Mouse (Mus musculus) liver (tissue): ENCODE measurements around the gene Ngly1.
A peak's percentile ranks its signal among the peaks of the same experiment; 100 is the strongest.

ENCODE experiments used
- DNase-seq: peaks from one replicate; pipeline ENCODE4 v3.0.0-alpha.2; 2020; ENCODE audit warnings: mixed read lengths

The Ngly1 gene

DNA sequence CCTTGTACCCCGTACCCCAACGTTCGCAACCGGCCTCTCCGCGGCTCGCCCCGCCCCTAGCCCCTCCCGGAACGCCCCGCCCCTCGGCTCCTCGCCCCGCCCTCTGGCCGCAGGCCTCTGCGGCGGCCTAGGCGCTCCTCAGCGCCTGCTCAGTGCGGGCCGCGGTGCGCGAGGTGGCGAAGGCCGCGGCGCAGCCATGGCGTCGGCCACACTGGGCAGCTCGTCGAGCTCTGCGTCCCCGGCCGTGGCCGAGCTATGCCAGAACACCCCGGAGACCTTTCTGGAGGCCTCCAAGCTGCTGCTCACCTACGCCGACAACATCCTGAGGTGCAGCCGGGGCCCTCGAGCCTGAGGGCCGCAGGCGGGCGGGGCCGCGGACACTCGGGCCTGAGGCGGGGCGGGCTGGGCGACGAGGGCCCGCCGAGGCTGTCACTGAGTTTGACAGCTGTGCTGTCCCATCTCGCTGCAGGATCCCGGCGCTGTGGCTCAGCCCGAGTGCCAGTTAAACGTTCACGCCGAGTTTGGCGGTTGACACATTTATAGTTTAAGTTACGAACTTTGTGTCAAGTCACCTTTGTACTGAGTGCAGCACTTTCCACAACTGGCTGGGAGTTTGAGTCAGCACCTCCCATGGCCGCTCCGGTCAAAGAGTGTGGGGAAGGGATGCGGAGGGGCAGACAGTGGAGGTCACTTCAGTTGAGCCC lies at the start of gene Ngly1, which contains the start of gene Oxsm:
TSS of gene Ngly1 (plus strand) at position 110 of the 704 bp plus-strand sequence.
TSS of gene Oxsm (minus strand) at position 638 of the 704 bp plus-strand sequence.
- DNase-seq, result peak; percentile 94

DNA sequence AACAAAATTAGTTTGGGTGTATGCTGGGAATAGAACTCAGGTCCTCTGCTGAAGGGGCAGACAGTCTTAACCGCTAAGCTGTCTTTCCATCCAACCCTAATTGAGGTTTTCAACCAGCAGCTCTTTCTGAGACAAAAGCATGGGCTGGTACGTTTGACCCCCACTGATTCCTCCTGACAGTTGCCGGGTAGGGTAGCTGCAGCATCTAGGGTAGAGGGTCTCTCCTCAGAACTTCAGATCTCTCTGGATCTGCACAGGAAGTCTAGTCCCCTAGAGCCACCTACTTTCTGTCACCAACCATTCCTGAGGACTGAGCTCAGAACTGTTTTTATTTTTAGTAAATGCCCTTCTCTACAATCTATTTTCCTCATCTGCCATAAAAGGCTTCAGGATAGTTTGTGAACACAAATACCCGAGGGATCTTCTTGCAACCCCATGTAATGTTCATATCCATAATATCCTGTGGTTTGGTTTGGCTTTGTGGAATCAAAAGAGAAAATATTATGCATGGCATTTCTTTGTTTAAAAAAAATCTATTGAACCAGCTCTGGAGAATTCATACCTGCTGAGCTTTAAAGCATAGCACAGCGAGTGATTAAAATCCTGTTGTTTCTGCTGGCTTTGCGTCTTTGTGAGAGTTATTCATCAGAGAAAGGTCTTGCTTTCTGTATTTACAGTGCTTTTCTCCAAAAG lies 48.7 kb upstream of the Ngly1 start:
- DNase-seq, result no peak

DNA sequence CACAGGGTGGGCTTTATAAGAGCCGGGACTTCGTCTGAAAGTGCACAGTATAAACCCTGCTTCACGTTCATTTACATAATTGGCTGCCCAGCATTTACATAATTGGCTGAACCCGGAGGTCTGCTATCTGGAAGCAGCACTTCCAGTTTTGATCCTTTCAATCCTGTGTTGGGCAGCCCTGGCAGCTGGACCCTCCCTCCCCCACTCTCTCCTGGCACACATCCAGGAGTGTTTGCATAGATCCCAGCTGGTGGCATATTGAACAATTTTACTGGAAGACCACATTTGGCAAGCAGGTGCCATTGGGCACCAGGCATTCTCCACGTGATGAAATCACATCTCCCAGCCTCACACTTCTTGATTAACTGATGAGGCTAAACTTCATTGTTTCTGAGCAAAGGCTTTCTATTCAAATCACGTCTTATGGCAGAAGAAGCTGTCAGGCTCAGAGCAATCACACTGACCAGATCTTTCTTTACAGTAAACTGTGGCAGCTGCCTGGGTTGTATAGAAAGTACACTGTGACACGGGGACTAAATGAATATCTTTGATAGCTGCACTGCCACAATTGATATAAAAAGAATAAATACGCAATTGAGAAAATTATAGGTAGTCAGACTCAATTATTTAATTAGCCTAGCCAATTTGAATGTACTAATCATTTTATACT lies 48.0 kb upstream of the Ngly1 start:
- DNase-seq, result peak; percentile 9

DNA sequence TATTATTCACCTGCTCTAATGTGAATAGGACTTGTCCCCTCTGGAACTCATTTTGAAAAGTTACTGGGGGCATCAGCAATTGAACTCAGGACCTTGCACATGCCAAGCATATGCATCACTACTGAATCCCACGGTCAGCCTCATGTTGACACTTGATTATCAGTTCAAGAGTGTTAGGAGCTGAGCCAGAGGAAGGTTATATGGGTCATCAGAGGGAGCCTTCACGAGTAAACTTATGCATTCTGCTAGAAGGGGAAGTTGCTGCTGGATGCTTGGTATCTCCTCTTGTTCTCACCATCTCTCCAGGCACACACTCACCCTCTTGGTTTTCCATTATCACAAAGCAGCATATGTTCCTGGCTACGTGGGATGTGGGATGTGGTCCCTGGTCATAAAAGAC lies 47.4 kb upstream of the Ngly1 start:
- DNase-seq, result no peak

- DNase-seq, result no peak
Observed at GRCm38 (mm10) chr14:16207722-16208121, 41.4 kb upstream of the Ngly1 start.

DNA sequence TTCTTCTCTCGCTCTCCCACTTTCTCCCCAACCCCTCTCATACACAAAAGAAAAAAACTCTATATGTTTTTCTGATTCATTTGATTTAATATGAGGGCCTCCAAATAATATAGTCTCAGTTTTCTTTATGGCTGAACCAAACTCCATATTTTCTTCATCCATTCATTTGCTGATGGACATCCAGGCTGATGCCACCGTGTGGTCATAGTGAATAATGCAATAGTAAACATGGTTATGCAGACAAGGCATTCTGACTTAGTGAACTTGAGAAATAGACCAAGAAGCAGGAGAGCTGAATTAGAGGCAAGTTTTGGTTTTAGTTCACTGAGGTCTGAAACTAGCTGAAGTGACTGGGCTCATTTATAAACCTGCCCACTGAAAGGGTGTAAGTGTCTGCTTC lies 30.1 kb upstream of the Ngly1 start:
- DNase-seq, result no peak

GRCm38 (mm10) chr14:16229395-16229794 lies 19.7 kb upstream of the Ngly1 start:
- DNase-seq, result no peak

- DNase-seq, result no peak
Observed at GRCm38 (mm10) chr14:16230581-16230980, 18.5 kb upstream of the Ngly1 start.

DNA sequence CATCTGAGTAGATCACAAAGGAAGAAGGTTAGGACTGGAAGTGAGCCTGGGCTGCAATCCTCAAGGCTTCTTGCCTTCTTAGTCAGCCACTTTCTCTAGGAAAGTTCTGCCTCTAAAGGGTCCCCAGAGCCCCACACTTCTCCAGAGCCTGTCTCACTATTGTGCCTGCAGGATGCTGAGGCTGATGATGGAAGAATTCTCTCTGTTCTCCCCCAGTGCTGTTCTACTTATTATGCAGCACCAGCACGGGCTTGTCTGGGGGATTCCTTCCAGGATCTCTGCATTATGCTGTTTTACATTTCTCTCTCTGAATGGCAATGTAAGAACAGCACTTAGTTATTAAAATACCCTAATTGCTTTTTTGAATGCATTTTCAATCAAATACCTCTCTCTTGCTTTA lies 15.6 kb upstream of the Ngly1 start:
- no peak for DNase-seq

GRCm38 (mm10) chr14:16236466-16236865 lies 12.6 kb upstream of the Ngly1 start:
- no peak for DNase-seq

DNA sequence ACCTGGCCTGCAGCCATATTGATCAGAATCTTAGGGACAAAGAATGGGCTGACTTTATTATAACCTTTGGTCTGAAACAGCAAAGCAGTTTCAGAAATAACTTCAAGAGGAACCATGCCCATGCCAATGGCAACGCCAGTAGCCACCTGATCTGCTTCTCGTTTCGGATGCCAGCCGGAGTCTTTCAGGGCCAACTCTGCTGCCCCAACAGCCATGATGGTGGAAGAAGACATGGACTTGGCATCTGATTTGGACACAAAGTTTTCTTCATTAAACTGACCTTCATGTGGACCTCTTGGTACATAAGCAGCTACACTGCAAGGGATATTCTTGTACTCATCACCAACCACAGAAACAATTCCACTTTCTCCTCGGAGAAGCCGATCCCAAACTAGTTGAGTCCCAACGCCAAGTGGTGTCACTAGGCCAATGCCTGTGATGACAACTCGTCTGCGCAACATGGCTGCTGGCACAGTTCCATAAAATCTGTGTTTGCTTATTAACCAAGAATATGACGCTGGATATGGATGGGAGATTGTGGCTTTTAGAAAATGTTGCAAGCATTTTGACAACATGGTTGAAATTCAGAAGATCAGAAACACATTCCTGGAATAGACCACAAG lies 6.8 kb upstream of the Ngly1 start:
- no peak for DNase-seq

DNA sequence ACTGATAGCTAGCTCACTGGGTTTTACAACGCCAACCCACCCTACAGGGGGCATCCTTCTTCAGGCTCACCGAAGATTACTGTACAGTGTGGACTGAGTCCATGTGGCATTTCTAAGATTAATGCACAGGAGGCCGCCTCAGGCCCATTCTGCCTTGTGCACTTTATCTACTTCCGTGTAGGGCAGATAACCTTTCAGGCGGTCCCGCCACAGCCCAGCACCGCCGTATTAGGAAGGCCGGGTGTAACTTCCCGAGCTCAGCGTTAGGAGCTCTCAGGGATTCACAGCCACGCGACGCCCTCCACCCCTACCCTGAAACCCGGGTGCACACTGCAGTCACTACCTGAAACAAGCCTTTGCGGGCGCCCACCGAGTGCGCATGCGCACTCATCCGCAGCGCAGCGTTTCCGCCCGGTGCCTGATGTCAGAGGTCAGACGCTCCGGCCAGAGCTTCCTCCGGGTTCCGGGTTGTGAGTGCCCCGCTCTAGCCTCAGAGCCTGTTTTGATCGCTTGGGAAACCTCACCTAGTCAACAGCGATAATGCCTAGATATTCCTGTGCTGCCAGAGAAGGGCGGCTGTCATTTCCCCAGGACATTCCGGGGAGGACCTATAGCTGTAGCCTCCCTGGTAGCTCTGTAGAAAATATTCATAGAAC lies 6.0 kb upstream of the Ngly1 start:
- peak; percentile 91 for DNase-seq

DNA sequence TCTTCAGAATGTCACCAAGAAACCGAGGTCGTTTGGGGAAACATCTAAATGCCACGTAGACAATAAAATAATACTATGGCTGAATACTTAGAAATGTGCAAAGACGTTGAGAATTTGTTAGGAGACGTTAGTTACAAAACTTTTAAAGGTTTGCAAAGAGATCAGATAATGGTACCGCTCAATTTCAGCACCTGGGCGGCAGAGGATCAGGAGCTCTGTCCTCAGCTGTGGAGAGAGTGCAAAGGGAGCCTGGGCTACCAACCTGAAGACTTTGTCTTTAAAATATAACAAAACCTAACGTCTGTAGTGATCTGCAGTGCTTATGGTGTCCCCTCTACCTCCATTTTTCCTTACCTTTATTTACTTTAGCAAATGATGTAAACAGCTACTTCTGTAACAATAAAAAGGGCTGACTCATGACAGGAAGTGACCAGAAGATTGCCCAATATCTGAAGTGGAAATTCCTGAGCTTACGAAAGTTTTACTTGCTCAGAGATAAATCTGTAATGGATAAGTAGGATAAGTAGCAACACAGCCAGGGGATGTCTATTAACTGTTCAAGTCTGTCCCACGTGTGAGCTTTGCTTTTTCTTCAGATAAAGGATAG lies 5.4 kb upstream of the Ngly1 start:
- peak; percentile 52 for DNase-seq

- DNase-seq, result no peak
Observed at GRCm38 (mm10) chr14:16244370-16244769, 4.7 kb upstream of the Ngly1 start.

DNA sequence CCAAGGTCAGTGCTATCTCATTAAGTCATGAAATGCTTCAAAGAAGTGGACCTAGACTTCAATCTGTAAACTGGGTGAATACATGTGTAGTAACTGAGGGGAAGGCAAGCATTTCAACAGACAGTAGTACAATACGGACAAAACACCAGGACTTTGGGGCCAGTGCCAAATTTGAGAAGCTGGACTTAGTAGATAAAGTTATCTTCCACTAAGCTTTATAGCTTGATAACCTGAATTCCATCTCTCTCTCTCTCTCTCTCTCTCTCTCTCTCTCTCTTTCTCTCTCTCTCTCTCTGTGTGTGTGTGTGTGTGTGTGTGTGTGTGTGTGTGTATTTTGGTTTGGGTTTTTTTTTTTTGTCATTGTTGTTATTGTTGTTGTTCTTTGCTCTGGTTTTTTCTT lies 4.0 kb upstream of the Ngly1 start:
- DNase-seq, result peak; percentile 68

DNA sequence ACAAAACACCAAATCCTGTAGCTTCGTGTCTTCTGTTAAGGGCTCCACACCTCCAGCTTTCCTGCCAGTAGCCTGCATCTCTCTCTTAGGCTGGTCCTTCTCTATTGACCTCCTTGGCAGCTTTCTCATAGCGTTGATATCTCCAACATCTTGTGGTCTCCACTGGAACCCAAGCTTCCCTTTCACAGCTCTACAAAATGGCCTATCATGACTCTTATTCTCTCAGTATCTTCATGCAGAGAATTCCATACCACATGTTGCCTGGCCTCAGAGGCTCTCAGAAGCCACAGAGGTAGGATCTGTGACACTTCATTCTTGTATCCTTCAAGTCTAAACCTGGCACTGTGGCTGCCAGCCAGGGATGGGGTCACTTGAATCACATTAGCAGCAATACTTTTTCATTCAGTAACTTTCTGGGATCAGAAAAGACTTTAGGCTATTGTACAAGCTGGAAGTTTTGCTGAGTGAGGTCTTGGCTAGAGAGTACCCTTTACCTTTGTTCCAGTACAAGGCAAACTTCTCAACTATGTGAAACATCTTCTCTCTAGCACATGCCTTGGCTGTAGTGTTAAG lies 2.7 kb upstream of the Ngly1 start:
- no peak for DNase-seq

DNA sequence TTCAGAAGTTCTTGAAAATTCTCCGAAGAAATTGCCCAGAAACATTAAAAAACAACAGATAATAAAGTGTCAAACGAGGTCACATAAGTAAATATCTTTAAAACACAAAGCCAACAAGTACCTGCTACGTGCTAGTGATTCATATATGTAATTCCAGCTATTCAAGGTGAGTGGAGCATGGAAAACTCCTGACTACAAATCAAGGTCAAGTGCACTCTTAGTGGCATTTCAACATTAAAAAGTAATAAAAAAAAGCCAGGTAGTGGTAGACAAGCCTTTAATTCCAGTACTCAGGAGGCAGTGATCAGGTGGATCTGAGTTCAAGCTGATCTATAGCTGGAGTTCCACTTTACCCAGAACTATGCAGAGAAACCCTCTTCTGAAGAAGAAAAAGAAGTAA lies 945 bp upstream of the Ngly1 start:
- no peak for DNase-seq

DNA sequence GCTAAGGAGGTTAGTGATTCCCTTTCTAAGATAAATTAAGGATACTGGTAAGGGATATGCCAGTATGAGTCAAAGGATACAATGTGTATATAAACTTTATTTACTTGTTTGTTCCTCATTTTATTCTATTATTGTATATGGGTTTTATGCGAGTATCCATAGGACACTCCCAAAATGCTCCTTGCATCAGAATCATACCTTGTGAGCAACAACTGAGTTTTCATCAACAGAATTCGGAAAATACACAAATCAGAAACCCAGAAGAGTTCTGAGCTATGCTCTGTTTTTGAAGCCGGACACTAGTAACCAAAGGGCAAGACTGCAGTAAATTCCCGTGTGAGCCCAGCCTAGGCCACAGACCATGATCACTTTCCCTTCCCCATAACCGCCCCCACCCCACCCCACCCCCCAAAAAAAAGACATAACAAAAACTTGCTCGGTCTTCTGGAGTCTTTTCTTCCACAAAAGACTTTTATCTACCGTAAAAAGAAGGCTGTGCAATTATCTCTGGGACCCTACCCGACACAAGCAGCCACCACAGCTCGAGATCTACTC lies 400 bp upstream of the Ngly1 start:
- no peak for DNase-seq

GRCm38 (mm10) chr14:16250099-16250498 lies 1.0 kb downstream of the Ngly1 start:
- DNase-seq, result no peak

- DNase-seq, result no peak
Observed at GRCm38 (mm10) chr14:16255745-16256144, 6.7 kb downstream of the Ngly1 start.

DNA sequence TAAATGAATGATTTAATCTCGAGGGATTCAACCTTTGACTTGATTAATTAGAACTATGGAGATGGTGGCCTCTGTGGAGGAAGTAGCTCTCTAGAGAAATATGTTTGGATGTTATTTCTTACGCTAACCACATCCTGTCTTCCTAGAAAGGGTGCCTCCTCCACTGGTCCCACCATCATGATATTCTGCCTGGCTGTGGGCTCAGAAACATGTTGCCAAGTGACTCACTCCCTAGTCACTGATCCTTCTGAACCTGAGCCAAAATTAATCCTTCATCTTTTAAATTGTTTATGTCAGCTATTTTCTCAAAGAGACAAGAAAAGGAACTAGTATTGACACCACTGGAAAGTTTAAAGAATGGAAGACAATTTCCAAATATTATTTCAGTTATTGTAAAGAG lies 7.1 kb downstream of the Ngly1 start:
- no peak for DNase-seq

GRCm38 (mm10) chr14:16260541-16260940 lies 11.5 kb downstream of the Ngly1 start:
- no peak for DNase-seq
